Mouse (Mus musculus): ENCODE results near the gene Bcl2. TPM values are rescaled to one million over a fixed set of nuclear protein-coding genes. Genes with fewer than 3 reads are reported as not detected.

Bcl2 gene
- polyA plus RNA-seq, 1 experiment from 2014 or later: 11.0 TPM

- WGBS: 63% methylated on average over 6 of the region's 6 CpGs
- no peak overlapping the region for H3K4me3 ChIP-seq (replicated peaks)
- H3K27me3 ChIP-seq: peaks cover 5% of the 10 kb centered on the region; the same call in 1 of the 2 replicates
- no peak overlapping the region for H3K9ac ChIP-seq
- no peak overlapping the region for H3K27ac ChIP-seq
- no peak overlapping the region for H3K4me2 ChIP-seq
- H3K9me3 ChIP-seq: no peaks in the 10 kb centered on the region
- no peaks in the 10 kb centered on the region for H3K36me3 ChIP-seq (replicated peaks)
- ATAC-seq (ENCODE audit: low FRiP score): no peak; the same call in 1 of the 2 replicates
- peaks cover 26% of the 10 kb centered on the region for H3K4me1 ChIP-seq
These were observed 6.8 kb downstream of the Bcl2 start for GRCm38 (mm10) chr1:106707036-106707880.

GRCm38 (mm10) chr1:106703183-106703582, 10.9 kb downstream of the Bcl2 start:
- H3K4me2 ChIP-seq: no peak overlapping the region
- H3K27ac ChIP-seq: peak overlapping the region; percentile 42; the same call in 1 of the 2 replicates
- H3K9ac ChIP-seq: no peak overlapping the region
- H3K4me1 ChIP-seq: peaks cover 13% of the 10 kb centered on the region
- no peaks in the 10 kb centered on the region for H3K9me3 ChIP-seq
- H3K36me3 ChIP-seq (replicated peaks): no peaks in the 10 kb centered on the region
- 42% methylated on average over 3 of the region's 3 CpGs for WGBS
- no peak overlapping the region for H3K4me3 ChIP-seq (replicated peaks)
- peak; percentile 34; the same call in 1 of the 2 replicates for ATAC-seq (ENCODE audit: low FRiP score)
- no peaks in the 10 kb centered on the region for H3K27me3 ChIP-seq

- Histone ChIP-seq H3K27ac (0 out of 2 replicates have a peak overlapping the region, but pooled peaks have one; percentile 42), H3K4me3 (replicated peaks) (no peak overlapping the region), H3K27me3 (no peaks in the 10 kb centered on the region), H3K36me3 (replicated peaks) (no peaks in the 10 kb centered on the region), H3K9ac (no peak overlapping the region), H3K4me2 (no peak overlapping the region), H3K9me3 (no peaks in the 10 kb centered on the region), H3K4me1 (peaks cover 12% of the 10 kb centered on the region)
- WGBS: 32% methylated on average over 4 of the region's 4 CpGs
- peak; percentile 80; the same call in 1 of the 2 replicates for ATAC-seq (ENCODE audit: low FRiP score)
These were observed 11.5 kb downstream of the Bcl2 start for GRCm38 (mm10) chr1:106702471-106703175.

GRCm38 (mm10) chr1:106700520-106701114, 13.5 kb downstream of the Bcl2 start:
- Histone ChIP-seq H3K36me3 (replicated peaks) (no peaks in the 10 kb centered on the region), H3K27me3 (no peaks in the 10 kb centered on the region), H3K9me3 (no peaks in the 10 kb centered on the region), H3K4me1 (peaks cover 12% of the 10 kb centered on the region), H3K4me3 (replicated peaks) (no peak overlapping the region), H3K27ac (no peak overlapping the region), H3K4me2 (no peak overlapping the region), H3K9ac (no peak overlapping the region)
- 90% methylated on average over 9 of the region's 9 CpGs for WGBS
- ATAC-seq (ENCODE audit: low FRiP score): no peak

GRCm38 (mm10) chr1:106696472-106696871, 17.6 kb downstream of the Bcl2 start:
- 61% methylated on average over 5 of the region's 5 CpGs for WGBS
- Histone ChIP-seq H3K4me2 (no peak overlapping the region), H3K9ac (no peak overlapping the region)

GRCm38 (mm10) chr1:106695649-106696048, 18.4 kb downstream of the Bcl2 start:
- H3K4me3 ChIP-seq (replicated peaks): no peak overlapping the region
- no peak for ATAC-seq (ENCODE audit: low FRiP score)
- no peaks in the 10 kb centered on the region for H3K4me1 ChIP-seq
- no peaks in the 10 kb centered on the region for H3K9me3 ChIP-seq
- no peak overlapping the region for H3K27ac ChIP-seq
- H3K27me3 ChIP-seq: no peaks in the 10 kb centered on the region
- no peak overlapping the region for H3K4me2 ChIP-seq
- H3K9ac ChIP-seq: no peak overlapping the region
- 86% methylated on average over 4 of the region's 4 CpGs for WGBS
- no peaks in the 10 kb centered on the region for H3K36me3 ChIP-seq (replicated peaks)

More at GRCm38 (mm10) chr1:106696472-106696871, 17.6 kb downstream of the Bcl2 start:
- H3K4me1 ChIP-seq: no peaks in the 10 kb centered on the region
- H3K36me3 ChIP-seq (replicated peaks): no peaks in the 10 kb centered on the region
- no peak overlapping the region for H3K4me3 ChIP-seq (replicated peaks)
- H3K27me3 ChIP-seq: no peaks in the 10 kb centered on the region
- H3K27ac ChIP-seq: no peak overlapping the region
- no peak for ATAC-seq (ENCODE audit: low FRiP score)
- H3K9me3 ChIP-seq: no peaks in the 10 kb centered on the region

GRCm38 (mm10) chr1:106694316-106694715, 19.8 kb downstream of the Bcl2 start:
- 95% methylated on average over 6 of the region's 6 CpGs for WGBS
- H3K9me3 ChIP-seq: no peaks in the 10 kb centered on the region
- H3K27me3 ChIP-seq: no peaks in the 10 kb centered on the region
- H3K4me3 ChIP-seq (replicated peaks): no peak overlapping the region
- no peak for ATAC-seq (ENCODE audit: low FRiP score)
- no peak overlapping the region for H3K9ac ChIP-seq
- H3K4me2 ChIP-seq: no peak overlapping the region
- no peaks in the 10 kb centered on the region for H3K4me1 ChIP-seq
- no peak overlapping the region for H3K27ac ChIP-seq
- no peaks in the 10 kb centered on the region for H3K36me3 ChIP-seq (replicated peaks)

GRCm38 (mm10) chr1:106692599-106692998, 21.5 kb downstream of the Bcl2 start:
- no peaks in the 10 kb centered on the region for H3K36me3 ChIP-seq (replicated peaks)
- no peaks in the 10 kb centered on the region for H3K9me3 ChIP-seq
- no peaks in the 10 kb centered on the region for H3K4me1 ChIP-seq
- no peak overlapping the region for H3K4me3 ChIP-seq (replicated peaks)
- ATAC-seq (ENCODE audit: low FRiP score): no peak
- H3K9ac ChIP-seq: no peak overlapping the region
- H3K27me3 ChIP-seq: no peaks in the 10 kb centered on the region
- no peak overlapping the region for H3K4me2 ChIP-seq
- H3K27ac ChIP-seq: no peak overlapping the region

- Histone ChIP-seq H3K9me3 (no peaks in the 10 kb centered on the region), H3K27me3 (no peaks in the 10 kb centered on the region), H3K4me3 (replicated peaks) (no peak overlapping the region), H3K36me3 (replicated peaks) (no peaks in the 10 kb centered on the region), H3K9ac (no peak overlapping the region), H3K4me1 (no peaks in the 10 kb centered on the region), H3K4me2 (no peak overlapping the region), H3K27ac (no peak overlapping the region)
- no peak for ATAC-seq (ENCODE audit: low FRiP score)
- WGBS: 73% methylated on average over 6 of the region's 6 CpGs
These were observed 23.2 kb downstream of the Bcl2 start for GRCm38 (mm10) chr1:106690887-106691286.

GRCm38 (mm10) chr1:106688161-106688516, 25.9 kb downstream of the Bcl2 start:
- H3K4me3 ChIP-seq (replicated peaks): no peak overlapping the region
- no peaks in the 10 kb centered on the region for H3K9me3 ChIP-seq
- ATAC-seq (ENCODE audit: low FRiP score): no peak
- no peak overlapping the region for H3K4me2 ChIP-seq
- H3K9ac ChIP-seq: no peak overlapping the region
- H3K4me1 ChIP-seq: no peaks in the 10 kb centered on the region
- WGBS: 81% methylated on average over 5 of the region's 5 CpGs
- H3K36me3 ChIP-seq (replicated peaks): no peaks in the 10 kb centered on the region
- H3K27ac ChIP-seq: no peak overlapping the region
- H3K27me3 ChIP-seq: no peaks in the 10 kb centered on the region

GRCm38 (mm10) chr1:106687435-106688160, 26.5 kb downstream of the Bcl2 start:
- Histone ChIP-seq H3K4me1 (no peaks in the 10 kb centered on the region), H3K9me3 (no peaks in the 10 kb centered on the region), H3K9ac (no peak overlapping the region), H3K4me2 (no peak overlapping the region), H3K36me3 (replicated peaks) (no peaks in the 10 kb centered on the region), H3K27me3 (no peaks in the 10 kb centered on the region), H3K4me3 (replicated peaks) (no peak overlapping the region), H3K27ac (no peak overlapping the region)
- ATAC-seq (ENCODE audit: low FRiP score): no peak
- WGBS: 89% methylated on average over 18 of the region's 18 CpGs

GRCm38 (mm10) chr1:106685702-106686101, 28.4 kb downstream of the Bcl2 start:
- Histone ChIP-seq H3K9me3 (no peaks in the 10 kb centered on the region), H3K4me3 (replicated peaks) (no peak overlapping the region), H3K9ac (no peak overlapping the region), H3K4me2 (no peak overlapping the region), H3K27ac (no peak overlapping the region), H3K36me3 (replicated peaks) (no peaks in the 10 kb centered on the region), H3K4me1 (no peaks in the 10 kb centered on the region), H3K27me3 (no peaks in the 10 kb centered on the region)
- 59% methylated on average over 2 of the region's 2 CpGs for WGBS
- ATAC-seq (ENCODE audit: low FRiP score): no peak
